Mouse (Mus musculus) adrenal gland, adult 8-10 months (tissue): Measurements from ENCODE around the gene Klf16. TPM values are rescaled to one million over a fixed set of nuclear protein-coding genes. Genes with fewer than 3 reads are reported as not detected.
"Not testable (repeated sequence)": the region's sequence is repeated elsewhere in the genome, so short reads cannot be mapped to it uniquely, and the experiment has no call there.

Experiments used
- DNase-seq: peaks from one replicate; pipeline ENCODE4 v3.0.0; 2022
- total RNA-seq, 4 experiments: library from RNA; stranded (reverse); gene quantifications; 2 replicates each; pipeline ENCODE4 v1.2.4; 2022

Gene Klf16
- total RNA-seq, 4 experiments from 2014 or later: 12.7 to 15.4 (median 14.6) TPM

- not testable (repeated sequence) for DNase-seq
These were observed 28.6 kb upstream of the Klf16 start, which contains the start of gene Gm49322 for GRCm38 (mm10) chr10:80605721-80606120. Gm49322 (plus strand) TSS chr10:80606021.

DNA sequence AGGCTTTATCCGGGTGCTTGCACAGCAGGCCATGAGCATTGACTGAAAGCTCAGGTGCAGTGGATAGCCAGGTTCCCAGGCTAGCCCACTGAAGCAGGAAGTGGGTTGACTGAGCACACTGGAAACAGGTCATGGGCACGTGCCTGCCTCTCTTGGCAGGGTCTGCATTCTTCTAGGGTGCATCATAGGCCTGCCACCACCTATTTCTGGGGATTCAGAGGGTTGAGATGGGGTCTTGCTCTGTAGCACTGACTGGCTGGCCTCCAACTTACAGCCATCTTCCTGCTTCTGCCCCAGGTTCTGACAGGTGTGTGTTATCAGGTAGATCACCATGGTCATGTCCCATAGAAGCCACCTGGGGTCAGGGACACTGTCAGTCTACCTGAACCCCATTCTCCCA is 27.9 kb upstream of the Klf16 start:
- no peak for DNase-seq

GRCm38 (mm10) chr10:80604001-80604509 is 26.9 kb upstream of the Klf16 start:
- DNase-seq: no peak

- no peak for DNase-seq
These were observed 26.2 kb upstream of the Klf16 start for GRCm38 (mm10) chr10:80603364-80603763.

- DNase-seq: peak; percentile 91
These were observed 25.7 kb upstream of the Klf16 start, which contains the start of the genes Scamp4 and Adat3 for GRCm38 (mm10) chr10:80602698-80603325. Scamp4 (plus strand) TSS chr10:80602872. Adat3 (plus strand) TSS chr10:80602880.

DNA sequence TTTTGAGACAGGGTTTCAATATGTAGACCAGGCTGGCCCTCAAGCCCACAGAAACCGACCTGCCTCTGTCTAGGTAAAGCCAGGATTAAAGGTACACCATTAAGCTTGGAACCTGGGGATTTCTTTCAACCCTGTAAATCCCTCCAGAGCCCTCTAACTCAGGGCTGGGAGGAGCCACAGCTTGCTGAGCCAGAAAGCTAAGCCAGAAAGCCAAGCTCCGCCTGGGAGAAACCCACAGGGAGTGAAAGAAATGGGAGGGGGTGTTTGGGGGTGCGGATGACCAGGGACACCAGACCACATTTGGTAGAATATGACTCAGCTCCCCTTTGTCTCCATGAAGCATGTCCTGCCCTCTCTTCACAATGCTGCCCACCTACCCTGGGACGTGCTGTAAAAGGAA is 19.2 kb upstream of the Klf16 start:
- DNase-seq: no peak

- DNase-seq: peak; percentile 94
These were observed 13.0 kb upstream of the Klf16 start, which contains the start of gene Abhd17a for GRCm38 (mm10) chr10:80589879-80590854. Abhd17a (minus strand) TSS chr10:80590341.

DNA sequence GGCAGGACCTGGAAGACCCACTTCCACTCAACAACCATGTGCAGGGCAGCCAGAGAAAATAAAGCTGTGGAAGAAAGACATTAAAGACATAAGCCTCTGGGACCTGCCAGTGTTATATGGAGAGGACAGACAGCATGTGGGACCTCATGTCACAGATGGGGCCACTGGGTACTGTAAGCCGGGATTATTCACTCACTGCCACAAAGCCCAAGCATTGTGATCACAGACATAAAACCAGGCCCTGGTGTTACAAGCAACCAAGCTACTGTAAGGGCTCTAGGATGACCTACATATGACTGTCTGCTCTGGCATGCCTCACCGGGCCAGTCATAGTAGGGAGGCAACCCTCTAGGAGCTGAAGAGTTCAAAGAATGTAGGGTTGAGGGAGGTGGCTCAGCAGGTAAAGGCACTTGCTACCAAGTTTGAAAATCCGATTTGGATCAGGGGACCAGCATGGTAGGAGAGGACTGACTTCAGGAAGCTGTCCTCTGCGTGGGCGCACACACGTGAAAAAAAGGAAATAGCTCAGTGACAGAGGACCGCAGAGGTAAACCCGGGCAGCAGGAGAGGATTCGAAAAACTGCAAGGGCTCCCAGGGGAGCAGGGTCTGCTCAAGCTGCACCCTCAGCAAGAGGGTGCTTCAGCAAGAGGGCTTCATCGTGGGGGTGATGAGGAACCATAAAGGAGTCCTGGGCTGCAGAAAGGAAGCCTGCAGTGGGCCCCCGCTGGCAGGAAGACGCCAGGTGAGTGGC is 12.2 kb upstream of the Klf16 start:
- DNase-seq: no peak

DNA sequence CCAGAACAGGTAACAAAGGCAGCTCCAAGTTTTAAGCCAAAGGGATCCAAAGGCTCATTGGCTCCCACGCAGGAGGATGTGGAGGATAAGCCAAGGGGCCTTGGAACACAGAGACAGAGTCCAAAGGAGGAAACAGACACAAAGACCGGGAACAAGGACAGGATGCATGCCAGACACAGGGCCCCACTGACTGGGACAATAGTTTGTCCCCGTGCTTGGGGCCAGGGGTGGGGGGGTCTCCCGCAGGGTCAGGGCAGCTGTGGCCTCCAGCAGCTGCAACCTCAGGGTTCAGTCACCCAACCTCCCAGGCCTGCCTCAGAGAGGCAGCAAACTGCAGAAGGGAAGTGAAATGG is 10.2 kb upstream of the Klf16 start:
- DNase-seq: no peak

GRCm38 (mm10) chr10:80586407-80587304 is 9.5 kb upstream of the Klf16 start:
- DNase-seq: no peak

- no peak for DNase-seq
These were observed 8.5 kb upstream of the Klf16 start for GRCm38 (mm10) chr10:80585581-80585980.

- no peak for DNase-seq
These were observed 7.8 kb upstream of the Klf16 start for GRCm38 (mm10) chr10:80584642-80585552.

DNA sequence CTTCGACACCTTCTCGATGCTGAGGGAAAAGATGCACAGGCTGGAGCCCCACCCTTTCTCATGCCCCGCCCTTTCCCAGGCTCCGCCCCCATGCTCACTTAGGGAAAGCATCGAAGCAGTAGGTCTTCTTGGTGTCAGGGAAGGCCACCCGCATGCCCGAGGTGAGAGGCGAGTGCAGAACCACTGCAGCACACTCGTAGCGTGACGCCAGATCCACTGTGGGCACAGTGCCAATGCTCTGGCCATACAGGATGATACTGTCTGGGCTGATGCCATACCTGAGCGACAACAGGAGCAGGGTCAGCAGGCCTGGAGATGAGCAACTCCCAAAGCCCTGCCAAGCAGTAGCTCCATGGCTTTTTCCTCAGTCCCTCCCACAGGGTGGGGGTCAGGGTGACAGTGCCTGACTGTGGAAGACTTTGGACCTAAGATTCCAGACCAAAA is 6.9 kb upstream of the Klf16 start:
- DNase-seq: no peak

DNA sequence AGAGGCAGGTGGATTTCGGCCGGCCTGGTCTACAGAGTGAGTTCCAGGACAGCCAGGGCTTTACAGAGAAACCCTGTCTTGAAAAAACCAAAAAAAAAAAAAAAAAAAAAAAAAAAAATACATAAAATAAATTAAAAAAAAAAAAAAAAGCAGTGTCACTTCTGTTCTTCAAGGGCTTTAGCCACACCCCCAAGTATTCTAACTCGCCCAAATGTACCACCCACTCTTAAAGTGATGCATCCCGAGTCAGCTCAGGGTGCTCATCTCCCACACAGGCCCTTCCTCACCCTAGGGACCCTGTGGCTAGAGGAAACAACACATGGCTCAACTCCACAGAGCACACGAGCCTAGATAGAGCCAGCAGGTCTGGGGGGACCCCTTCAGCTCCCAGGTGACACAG is 5.9 kb upstream of the Klf16 start:
- no peak for DNase-seq

DNA sequence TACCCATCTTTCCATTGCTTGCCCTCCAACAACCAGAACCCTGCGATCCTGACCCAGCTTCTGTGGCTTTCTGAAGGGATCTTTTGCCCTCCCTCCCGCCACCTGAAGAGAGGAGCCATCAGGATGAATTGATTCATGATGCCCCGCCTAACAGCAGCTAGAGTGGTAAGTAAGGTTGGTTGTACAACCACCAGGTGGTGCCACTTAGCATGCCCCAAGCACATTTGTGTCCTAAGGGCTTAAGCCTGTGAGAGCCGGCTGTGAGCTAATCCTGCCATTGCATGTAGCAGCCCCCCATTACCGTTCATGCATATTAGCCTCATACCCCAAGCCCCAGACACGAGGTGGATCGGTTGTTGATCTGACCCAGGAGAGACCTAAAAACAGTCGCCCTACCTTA is 1.8 kb upstream of the Klf16 start:
- peak; percentile 67 for DNase-seq

GRCm38 (mm10) chr10:80578131-80578750 is 1.1 kb upstream of the Klf16 start:
- DNase-seq: peak; percentile 80

DNA sequence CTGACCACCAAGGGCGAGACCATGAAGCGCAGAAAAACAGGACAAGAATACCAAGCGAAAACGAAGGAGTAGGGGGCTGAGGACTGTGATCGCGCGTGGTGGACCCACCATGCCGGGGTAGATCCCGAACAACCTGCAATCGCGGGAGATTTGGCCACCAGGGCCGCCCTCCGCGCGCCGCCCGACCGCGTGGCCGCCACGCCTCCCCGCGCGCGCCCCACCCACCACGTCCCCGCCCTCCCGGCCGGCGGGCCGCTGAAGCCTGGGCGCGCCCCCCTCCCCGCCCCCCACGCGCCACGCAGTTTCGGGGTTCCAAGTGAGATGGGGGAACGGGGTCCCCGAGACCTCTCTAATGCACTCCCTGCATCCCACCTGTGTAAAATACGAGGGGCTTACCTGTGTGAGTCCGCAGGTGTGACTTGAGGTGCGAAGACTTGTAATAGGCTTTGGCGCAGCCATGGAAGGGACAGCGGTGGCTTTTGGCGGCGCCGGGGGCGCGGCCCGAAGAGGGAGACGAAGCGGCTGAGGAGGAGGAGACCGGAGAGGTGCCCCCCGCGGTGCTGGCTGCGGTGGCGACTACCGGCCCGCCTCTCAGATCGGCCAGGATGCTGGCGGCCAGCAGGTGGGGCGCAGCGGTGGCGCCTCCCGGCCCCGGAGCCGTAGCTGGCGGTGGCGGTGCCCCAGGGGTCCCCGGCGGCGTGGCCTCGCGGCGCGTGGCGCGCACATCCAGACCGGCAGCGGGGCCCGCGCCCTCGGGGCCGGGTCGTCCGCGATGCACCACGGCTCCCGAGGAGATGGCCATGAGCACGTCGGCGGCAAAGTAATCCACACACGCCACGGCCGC is 548 bp downstream of the Klf16 start:
- no peak for DNase-seq

DNA sequence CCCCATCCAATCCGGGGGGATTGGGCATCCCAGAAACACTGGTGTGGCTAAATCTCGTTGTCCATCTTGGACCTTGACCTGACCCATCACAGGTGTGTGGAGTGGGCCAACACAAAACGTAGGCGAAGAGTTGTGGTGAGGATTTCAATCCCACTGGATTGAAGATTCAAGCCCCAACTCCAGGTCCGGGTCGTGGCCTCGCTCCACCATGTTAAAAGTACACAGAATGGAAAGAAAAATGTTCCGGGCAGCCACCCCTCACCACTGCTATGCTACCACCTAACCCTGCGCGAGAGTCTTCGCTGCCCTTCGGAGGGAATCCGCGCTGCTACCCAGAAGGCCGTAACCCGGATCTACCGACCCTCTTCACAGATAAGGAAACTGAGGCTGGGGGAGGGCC is 1.2 kb downstream of the Klf16 start:
- DNase-seq: no peak

DNA sequence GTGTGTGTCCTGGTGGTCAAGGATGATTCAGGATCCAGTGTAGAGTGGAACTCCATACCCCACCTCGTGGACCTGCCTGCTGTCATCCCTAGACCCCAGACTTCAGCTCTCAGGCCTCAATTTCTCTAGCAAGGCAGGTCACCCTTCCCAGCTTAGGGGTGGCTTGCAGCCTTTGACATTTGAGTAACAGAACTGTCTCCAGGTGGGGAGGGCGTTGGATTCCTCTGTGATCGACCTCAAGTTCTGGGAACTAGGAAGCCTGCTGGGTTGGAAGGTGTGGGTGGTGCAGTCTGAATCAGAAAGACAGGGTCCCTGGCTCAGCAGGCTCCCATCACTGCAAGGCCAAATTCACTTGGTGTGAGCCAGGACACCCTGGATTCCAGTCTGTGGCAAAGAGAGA is 2.2 kb downstream of the Klf16 start:
- DNase-seq: no peak
